Mouse (Mus musculus) intestine, embryonic 14.5 days (tissue): ENCODE data around the gene Krtdap. TPM values are rescaled to one million over a fixed set of nuclear protein-coding genes. Genes with fewer than 3 reads are reported as not detected.

Experiments used
- ATAC-seq: fragments of 200-750 bp; cut with Nextera tagmentation; replicated peaks from 2 replicates; pipeline ENCODE4 v1.8.0; 2017; ENCODE audit warnings: low read depth, moderate number of reproducible peaks, moderate TSS enrichment, moderate library complexity; ENCODE audit not compliant: low FRiP score, low TSS enrichment
- DNase-seq: peaks from one replicate; pipeline ENCODE4 v3.0.0-alpha.2; 2018; ENCODE audit warnings: low spot score
- H3K27ac ChIP-seq: fragments of 300-500 bp; sonication (generic); 2 replicates; pipeline ENCODE4 v1.5.1; 2014; ENCODE audit warnings: low read depth, mild to moderate bottlenecking, control low read depth
- H3K27me3 ChIP-seq: fragments of 300-500 bp; sonication (generic); replicated peaks from 2 replicates; pipeline ENCODE4 v1.6.1; 2014; ENCODE audit warnings: low read length, control low read depth; ENCODE audit not compliant: control insufficient read depth, insufficient read depth
- H3K36me3 ChIP-seq: fragments of 300-500 bp; sonication (generic); 2 replicates; pipeline ENCODE4 v1.6.1; 2014; ENCODE audit warnings: low read length, control low read depth; ENCODE audit not compliant: control insufficient read depth, insufficient read depth
- H3K4me1 ChIP-seq: fragments of 300-500 bp; sonication (generic); replicated peaks from 2 replicates; pipeline ENCODE4 v1.6.1; 2014; ENCODE audit warnings: low read length, control low read depth, mixed read lengths; ENCODE audit not compliant: control insufficient read depth, insufficient read depth
- H3K4me2 ChIP-seq: fragments of 300-500 bp; sonication (generic); 2 replicates; pipeline ENCODE4 v1.6.1; 2014; ENCODE audit warnings: low read length
- H3K4me3 ChIP-seq: fragments of 300-500 bp; sonication (generic); 2 replicates; pipeline ENCODE4 v1.5.1; 2014; ENCODE audit warnings: low read depth, low read length, control low read depth, mixed read lengths
- H3K9ac ChIP-seq: fragments of 300-500 bp; sonication (generic); 2 replicates; pipeline ENCODE4 v1.6.1; 2014; ENCODE audit warnings: mild to moderate bottlenecking, low read length
- H3K9me3 ChIP-seq: fragments of 300-500 bp; sonication (generic); 2 replicates; pipeline ENCODE4 v1.6.1; 2016; ENCODE audit warnings: low read length, control low read depth; ENCODE audit not compliant: control insufficient read depth
- WGBS: fragments of 180-500 bp; shearing (Covaris S2); extraction: QIAGEN DNeasy Blood & Tissue Kit; methylation state at CpG from one replicate; pipeline ENCODE4 v1.1.7; 2014; 5-methylcytosine and 5-hydroxymethylcytosine counted together
- polyA plus RNA-seq: library from polyadenylated mRNA; unstranded; fragments of >200 nt; fragmentation: Nextera tagmentation; extraction: Ambion mirVana; gene quantifications from 2 replicates; pipeline ENCODE4 v1.2.1, GENCODE M21; 2014

The Krtdap gene
- polyA plus RNA-seq, 1 experiment from 2014 or later: 0.80 TPM

DNA sequence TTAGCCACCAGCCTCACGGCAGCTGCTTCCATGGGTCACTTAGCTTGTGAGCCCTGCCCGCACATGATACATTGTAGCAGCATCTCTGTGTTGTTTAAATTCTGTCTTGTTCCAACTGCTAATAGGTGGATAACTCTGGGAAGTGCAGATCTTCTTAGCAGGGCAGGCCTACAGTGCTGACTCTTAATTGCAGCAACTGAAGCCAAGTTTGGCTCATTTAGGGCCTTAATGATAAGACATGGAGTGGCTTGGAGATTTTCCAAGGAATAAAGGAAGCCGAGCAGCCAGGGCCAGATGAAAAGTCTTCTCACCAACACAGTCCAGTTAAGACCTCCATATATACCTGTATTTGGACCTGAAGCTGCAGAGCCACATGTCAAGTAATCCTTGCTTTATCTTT is 52.6 kb downstream of the Krtdap start:
- Histone ChIP-seq H3K9me3 (no peaks in the 10 kb centered on the region), H3K4me3 (no peak overlapping the region), H3K27me3 (no peaks in the 10 kb centered on the region), H3K27ac (no peak overlapping the region), H3K9ac (no peak overlapping the region), H3K4me2 (no peak overlapping the region), H3K36me3 (no peaks in the 10 kb centered on the region), H3K4me1 (peaks cover 4% of the 10 kb centered on the region)
- WGBS: 71% methylated on average over 3 of the region's 3 CpGs
- DNase-seq (no peak), ATAC-seq (no peak)

Other genes starting within 250 kb of the Krtdap start
- gene Hspb6, start 235.7 kb upstream of the Krtdap start, polyA plus RNA-seq: 45.0 and 48.5 TPM in 2 replicates
- gene Proser3, start 235.6 kb upstream of the Krtdap start, polyA plus RNA-seq: 15.2 and 15.7 TPM in 2 replicates
- 36.9 and 38.5 TPM in 2 replicates for gene Lin37, start 228.1 kb upstream of the Krtdap start, polyA plus RNA-seq
- gene U2af1l4, start 224.6 kb upstream of the Krtdap start, polyA plus RNA-seq: 92.3 and 94.5 TPM in 2 replicates
- gene Gm49396, start 224.6 kb upstream of the Krtdap start, polyA plus RNA-seq: 7.7 and 9.1 TPM in 2 replicates
- 119 and 125 TPM in 2 replicates for gene Psenen, start 224.3 kb upstream of the Krtdap start, polyA plus RNA-seq
- 3.3 and 3.5 TPM in 2 replicates for gene Igflr1, start 222.5 kb upstream of the Krtdap start, polyA plus RNA-seq
- gene Kmt2b, start 199.2 kb upstream of the Krtdap start, polyA plus RNA-seq: 12.8 and 13.0 TPM in 2 replicates
- gene Zbtb32, start 189.0 kb upstream of the Krtdap start, polyA plus RNA-seq: 0.81 and 0.83 TPM in 2 replicates
- gene Upk1a, start 175.0 kb upstream of the Krtdap start, polyA plus RNA-seq: 12.1 and 15.3 TPM in 2 replicates
- 1,084 and 1,229 TPM in 2 replicates for gene Cox6b1, start 161.7 kb upstream of the Krtdap start, polyA plus RNA-seq
- gene Etv2, start 152.0 kb upstream of the Krtdap start, polyA plus RNA-seq: not detected in 2 replicates
- 96.4 and 101 TPM in 2 replicates for gene Rbm42, start 137.6 kb upstream of the Krtdap start, polyA plus RNA-seq
- 48.7 and 49.5 TPM in 2 replicates for gene Haus5, start 122.9 kb upstream of the Krtdap start, polyA plus RNA-seq
- not detected in 2 replicates for gene Pmis2, start 116.3 kb upstream of the Krtdap start, polyA plus RNA-seq
- 1.4 TPM in 2 replicates for gene 2200002J24Rik, start 89.0 kb upstream of the Krtdap start, polyA plus RNA-seq
- gene Atp4a, start 75.7 kb upstream of the Krtdap start, polyA plus RNA-seq: 1.0 and 2.2 TPM in 2 replicates
- 213 and 238 TPM in 2 replicates for gene Tmem147, start 58.4 kb upstream of the Krtdap start, polyA plus RNA-seq
- gene Gapdhs, start 44.2 kb upstream of the Krtdap start, polyA plus RNA-seq: 0.51 TPM in 1 of 2 replicates, not detected in the other
- 1.5 and 2.7 TPM in 2 replicates for gene Sbsn, start 36.4 kb upstream of the Krtdap start, polyA plus RNA-seq
- gene Dmkn, start 24.1 kb upstream of the Krtdap start, polyA plus RNA-seq: 0.61 and 1.3 TPM in 2 replicates
- gene Ffar2, start 35.9 kb downstream of the Krtdap start, polyA plus RNA-seq: 2.4 and 5.9 TPM in 2 replicates
- 0.32 and 0.39 TPM in 2 replicates for gene Ffar3, start 68.3 kb downstream of the Krtdap start, polyA plus RNA-seq
- 0.14 TPM in 1 of 2 replicates, not detected in the other for gene Ffar1, start 73.7 kb downstream of the Krtdap start, polyA plus RNA-seq
- 0.12 TPM in 1 of 2 replicates, not detected in the other for gene Cd22, start 92.4 kb downstream of the Krtdap start, polyA plus RNA-seq
- 0.22 and 0.35 TPM in 2 replicates for gene Mag, start 127.0 kb downstream of the Krtdap start, polyA plus RNA-seq
- gene Hamp2, start 136.8 kb downstream of the Krtdap start, polyA plus RNA-seq: not detected in 2 replicates
- not detected in 2 replicates for gene Hamp, start 156.1 kb downstream of the Krtdap start, polyA plus RNA-seq
- gene Usf2, start 168.9 kb downstream of the Krtdap start, polyA plus RNA-seq: 22.3 and 22.7 TPM in 2 replicates
- 123 and 135 TPM in 2 replicates for gene Lsr, start 185.6 kb downstream of the Krtdap start, polyA plus RNA-seq
- gene Fam187b, start 185.9 kb downstream of the Krtdap start, polyA plus RNA-seq: 7.1 and 9.4 TPM in 2 replicates